Mouse (Mus musculus): ENCODE measurements around the gene Aff3. TPM values are rescaled to one million over a fixed set of nuclear protein-coding genes. Genes with fewer than 3 reads are reported as not detected.

Aff3 gene
- polyA plus RNA-seq, 1 experiment from 2014 or later = 0.67 TPM

DNA sequence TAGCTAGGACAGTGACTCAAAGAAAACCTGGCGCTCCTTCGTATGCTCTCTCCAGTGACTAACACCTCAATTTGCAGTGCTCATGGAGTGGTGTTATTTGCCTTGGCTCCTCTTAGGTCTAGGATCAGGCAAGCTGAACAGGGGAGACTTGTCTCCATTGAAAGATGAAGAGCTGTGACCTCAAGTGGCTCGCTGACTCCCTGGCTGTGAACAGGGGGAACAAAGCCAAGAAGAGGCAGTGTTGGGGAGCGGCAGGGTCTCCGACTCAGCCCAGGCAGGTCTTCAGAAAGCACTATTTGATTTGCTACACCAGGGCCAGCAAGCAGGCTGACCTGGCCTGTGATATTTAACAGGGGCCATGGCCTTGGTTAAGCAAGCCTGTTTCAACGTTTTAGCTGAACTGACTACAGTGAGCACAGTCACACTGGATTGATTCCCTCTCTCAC is 423.5 kb downstream of the Aff3 start:
- no peaks in the 10 kb centered on the region for H3K27me3 ChIP-seq
- H3K36me3 ChIP-seq (replicated peaks) = no peaks in the 10 kb centered on the region
- no peaks in the 10 kb centered on the region for H3K9me3 ChIP-seq (replicated peaks)
- no peak overlapping the region for H3K4me2 ChIP-seq
- no peak overlapping the region for H3K9ac ChIP-seq
- no peak for ATAC-seq (ENCODE audit: insufficient read depth)
- WGBS (ENCODE audit: insufficient replicate concordance) = 66% methylated on average over 6 of the region's 6 CpGs
- no peak overlapping the region for H3K4me3 ChIP-seq (replicated peaks)
- H3K27ac ChIP-seq (replicated peaks) = peak overlapping the region; percentile 39
- H3K4me1 ChIP-seq (replicated peaks) = 0 out of 2 replicates have a peak, but pooled peaks cover 8% of the 10 kb centered on the region

DNA sequence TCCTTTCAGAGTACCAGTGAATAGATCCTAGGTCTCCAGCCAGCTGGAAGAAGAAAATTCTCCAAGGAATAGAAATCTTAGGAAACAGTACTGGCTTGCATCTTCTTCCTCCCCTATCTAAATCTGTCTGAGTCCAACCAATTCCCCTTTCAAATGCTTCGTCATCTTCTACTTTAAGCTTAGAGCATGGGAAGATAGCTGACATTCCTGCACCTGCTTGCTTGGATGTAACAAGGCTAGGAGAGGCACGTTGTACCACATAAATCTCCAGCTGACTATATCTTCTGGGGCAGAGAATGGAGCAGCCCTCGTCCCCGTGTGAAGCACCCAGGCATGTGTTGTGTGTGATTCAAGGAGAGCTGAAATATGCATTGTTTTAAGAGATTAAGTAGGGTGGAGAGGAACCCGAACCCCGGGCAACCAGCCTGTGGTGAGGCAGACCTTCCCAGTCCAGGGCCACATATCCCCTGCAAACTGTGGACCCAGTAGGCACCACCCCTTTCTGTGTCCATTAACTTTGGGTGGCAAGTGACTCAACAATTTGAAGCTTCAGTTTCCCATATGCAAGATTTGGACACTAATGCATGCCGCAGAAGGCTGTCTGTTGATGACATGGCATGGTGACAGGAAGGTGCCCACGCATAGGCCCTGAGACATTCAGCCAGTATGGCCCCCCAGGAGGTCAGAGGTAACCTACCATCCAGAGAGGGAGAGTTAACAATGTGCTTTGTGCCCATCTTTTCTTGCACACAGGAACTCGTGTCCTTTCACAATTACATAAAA is 424.1 kb downstream of the Aff3 start:
- no peak overlapping the region for H3K4me3 ChIP-seq (replicated peaks)
- H3K4me1 ChIP-seq (replicated peaks) = 0 out of 2 replicates have a peak, but pooled peaks cover 8% of the 10 kb centered on the region
- H3K36me3 ChIP-seq (replicated peaks) = no peaks in the 10 kb centered on the region
- no peaks in the 10 kb centered on the region for H3K9me3 ChIP-seq (replicated peaks)
- WGBS (ENCODE audit: insufficient replicate concordance) = 56% methylated on average over 9 of the region's 9 CpGs
- H3K9ac ChIP-seq = no peak overlapping the region
- H3K4me2 ChIP-seq = no peak overlapping the region
- ATAC-seq (ENCODE audit: insufficient read depth) = no peak
- H3K27ac ChIP-seq (replicated peaks) = no peak overlapping the region
- no peaks in the 10 kb centered on the region for H3K27me3 ChIP-seq

DNA sequence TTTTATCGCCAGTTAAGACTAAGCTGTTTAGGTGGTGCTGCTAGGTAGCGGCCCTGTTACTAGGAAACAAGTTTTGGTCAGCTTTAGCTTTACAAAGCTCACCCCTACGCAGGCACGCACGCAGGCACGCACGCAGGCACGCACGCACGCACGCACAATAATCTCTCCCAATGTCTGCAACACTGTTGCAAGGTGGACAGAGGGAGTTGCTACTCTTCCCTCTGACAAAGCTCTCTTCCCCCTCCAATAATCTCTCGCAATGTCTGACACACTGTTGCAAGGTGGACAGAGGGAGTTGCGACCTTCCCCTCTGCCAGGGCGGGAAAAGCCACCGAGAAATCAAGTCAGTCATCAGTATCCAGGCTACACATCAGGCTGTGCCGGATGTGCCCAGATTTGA is 425.2 kb downstream of the Aff3 start:
- Histone ChIP-seq H3K27ac (replicated peaks) (no peak overlapping the region), H3K4me3 (replicated peaks) (no peak overlapping the region), H3K9ac (no peak overlapping the region), H3K36me3 (replicated peaks) (no peaks in the 10 kb centered on the region), H3K27me3 (no peaks in the 10 kb centered on the region), H3K4me2 (no peak overlapping the region), H3K4me1 (replicated peaks) (0 out of 2 replicates have a peak, but pooled peaks cover 8% of the 10 kb centered on the region), H3K9me3 (replicated peaks) (no peaks in the 10 kb centered on the region)
- no peak for ATAC-seq (ENCODE audit: insufficient read depth)
- WGBS (ENCODE audit: insufficient replicate concordance) = 73% methylated on average over 16 of the region's 16 CpGs

- H3K4me1 ChIP-seq (replicated peaks) = 0 out of 2 replicates have a peak, but pooled peaks cover 5% of the 10 kb centered on the region
- no peak overlapping the region for H3K4me2 ChIP-seq
- no peaks in the 10 kb centered on the region for H3K27me3 ChIP-seq
- H3K9me3 ChIP-seq (replicated peaks) = no peaks in the 10 kb centered on the region
- 75% methylated on average over 9 of the region's 9 CpGs for WGBS (ENCODE audit: insufficient replicate concordance)
- no peaks in the 10 kb centered on the region for H3K36me3 ChIP-seq (replicated peaks)
- H3K9ac ChIP-seq = no peak overlapping the region
- ATAC-seq (ENCODE audit: insufficient read depth) = no peak
- no peak overlapping the region for H3K4me3 ChIP-seq (replicated peaks)
- no peak overlapping the region for H3K27ac ChIP-seq (replicated peaks)
Observed at GRCm38 (mm10) chr1:38237831-38238230, 426.9 kb downstream of the Aff3 start.

DNA sequence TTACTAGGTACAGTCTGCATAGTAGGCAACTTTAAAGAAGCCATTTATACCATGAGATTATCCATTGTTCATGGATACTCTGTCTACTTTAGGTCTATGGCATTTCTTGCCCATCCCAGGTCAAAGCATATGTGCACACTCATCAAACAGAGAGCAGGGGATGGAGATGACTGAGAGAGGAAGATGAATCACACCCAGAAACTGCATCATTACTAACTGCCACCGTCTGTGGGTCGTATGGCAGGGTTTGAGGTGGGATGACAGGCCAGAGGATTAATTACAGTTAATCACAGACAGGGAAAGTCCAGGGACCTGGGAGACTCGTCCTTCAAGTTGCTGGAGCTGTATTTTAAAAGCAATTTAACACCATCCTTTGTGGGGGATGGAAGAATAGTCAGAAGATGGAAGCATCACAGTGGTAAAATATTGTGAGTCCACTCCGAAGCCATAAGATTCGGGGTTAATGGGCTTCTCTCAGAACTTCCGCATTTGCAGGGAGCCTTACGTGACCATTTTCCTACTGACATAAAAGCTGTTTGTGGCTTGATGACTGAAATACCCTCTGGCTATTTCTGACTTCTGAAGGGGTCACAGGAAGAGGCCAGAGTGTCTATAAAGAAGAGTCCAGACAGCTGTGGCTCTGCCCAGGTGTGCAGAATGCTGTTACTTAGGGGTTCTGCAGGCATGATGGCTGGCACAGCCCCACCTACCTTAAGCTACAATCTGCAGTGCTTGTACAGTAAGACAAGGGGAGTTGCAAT is 427.5 kb downstream of the Aff3 start:
- Histone ChIP-seq H3K36me3 (replicated peaks) (no peaks in the 10 kb centered on the region), H3K4me1 (replicated peaks) (0 out of 2 replicates have a peak, but pooled peaks cover 5% of the 10 kb centered on the region), H3K27me3 (no peaks in the 10 kb centered on the region), H3K4me2 (no peak overlapping the region), H3K9me3 (replicated peaks) (no peaks in the 10 kb centered on the region), H3K9ac (no peak overlapping the region), H3K27ac (replicated peaks) (no peak overlapping the region), H3K4me3 (replicated peaks) (no peak overlapping the region)
- WGBS (ENCODE audit: insufficient replicate concordance) = 30% methylated on average over 7 of the region's 7 CpGs
- ATAC-seq (ENCODE audit: insufficient read depth) = no peak

- Histone ChIP-seq H3K9me3 (replicated peaks) (no peaks in the 10 kb centered on the region), H3K36me3 (replicated peaks) (no peaks in the 10 kb centered on the region), H3K4me3 (replicated peaks) (no peak overlapping the region), H3K4me1 (replicated peaks) (no peaks in the 10 kb centered on the region), H3K4me2 (no peak overlapping the region), H3K27ac (replicated peaks) (no peak overlapping the region), H3K9ac (no peak overlapping the region), H3K27me3 (no peaks in the 10 kb centered on the region)
- no peak for ATAC-seq (ENCODE audit: insufficient read depth)
- 53% methylated on average over 5 of the region's 5 CpGs for WGBS (ENCODE audit: insufficient replicate concordance)
Observed at GRCm38 (mm10) chr1:38233121-38233520, 431.6 kb downstream of the Aff3 start.

- Histone ChIP-seq H3K27ac (replicated peaks) (no peak overlapping the region), H3K4me1 (replicated peaks) (no peaks in the 10 kb centered on the region), H3K27me3 (no peaks in the 10 kb centered on the region), H3K9me3 (replicated peaks) (no peaks in the 10 kb centered on the region), H3K9ac (no peak overlapping the region), H3K4me3 (replicated peaks) (no peak overlapping the region), H3K4me2 (no peak overlapping the region), H3K36me3 (replicated peaks) (no peaks in the 10 kb centered on the region)
- ATAC-seq (ENCODE audit: insufficient read depth) = no peak
- 72% methylated on average over 8 of the region's 8 CpGs for WGBS (ENCODE audit: insufficient replicate concordance)
Observed at GRCm38 (mm10) chr1:38230041-38230440, 434.7 kb downstream of the Aff3 start.

DNA sequence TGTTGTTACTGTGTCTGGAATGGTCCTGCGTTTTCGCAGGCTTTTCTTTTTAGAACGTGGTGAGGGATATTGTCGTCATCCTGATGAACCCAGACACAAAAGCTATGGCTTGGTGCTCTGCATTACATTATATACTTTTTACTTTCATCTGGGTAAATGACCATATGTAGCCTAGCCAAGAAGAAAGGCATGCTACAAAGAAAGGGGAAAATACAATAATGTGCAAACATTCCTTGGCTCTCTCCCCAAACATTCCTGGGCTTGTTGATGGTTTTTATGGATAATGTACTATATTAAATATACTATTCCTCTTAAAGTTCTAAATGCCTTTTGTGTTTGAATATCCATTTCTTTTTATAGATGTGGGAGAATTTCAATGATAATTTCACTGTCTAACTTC is 435.9 kb downstream of the Aff3 start:
- whole genome bisulfite sequencing (ENCODE audit: insufficient replicate concordance) = 74% methylated on average over 4 of the region's 4 CpGs
- Histone ChIP-seq H3K27me3 (no peaks in the 10 kb centered on the region), H3K27ac (replicated peaks) (no peak overlapping the region), H3K4me2 (no peak overlapping the region), H3K4me1 (replicated peaks) (no peaks in the 10 kb centered on the region), H3K4me3 (replicated peaks) (no peak overlapping the region), H3K36me3 (replicated peaks) (no peaks in the 10 kb centered on the region), H3K9ac (no peak overlapping the region), H3K9me3 (replicated peaks) (no peaks in the 10 kb centered on the region)
- no peak for ATAC-seq (ENCODE audit: insufficient read depth)

- no peaks in the 10 kb centered on the region for H3K4me1 ChIP-seq (replicated peaks)
Observed at GRCm38 (mm10) chr1:38225166-38225565, 439.6 kb downstream of the Aff3 start.

GRCm38 (mm10) chr1:38222160-38222559 is 442.6 kb downstream of the Aff3 start:
- no peaks in the 10 kb centered on the region for H3K36me3 ChIP-seq (replicated peaks)
- no peak overlapping the region for H3K4me2 ChIP-seq
- no peaks in the 10 kb centered on the region for H3K9me3 ChIP-seq (replicated peaks)
- H3K9ac ChIP-seq = no peak overlapping the region
- no peaks in the 10 kb centered on the region for H3K27me3 ChIP-seq
- H3K4me1 ChIP-seq (replicated peaks) = no peaks in the 10 kb centered on the region
- H3K27ac ChIP-seq (replicated peaks) = no peak overlapping the region
- H3K4me3 ChIP-seq (replicated peaks) = no peak overlapping the region
- WGBS (ENCODE audit: insufficient replicate concordance) = 64% methylated on average over 1 of the region's 1 CpGs
- no peak for ATAC-seq (ENCODE audit: insufficient read depth)

More at GRCm38 (mm10) chr1:38225166-38225565, 439.6 kb downstream of the Aff3 start:
- no peaks in the 10 kb centered on the region for H3K9me3 ChIP-seq (replicated peaks)
- ATAC-seq (ENCODE audit: insufficient read depth) = no peak
- no peaks in the 10 kb centered on the region for H3K27me3 ChIP-seq
- H3K4me3 ChIP-seq (replicated peaks) = no peak overlapping the region
- 69% methylated on average over 3 of the region's 3 CpGs for WGBS (ENCODE audit: insufficient replicate concordance)
- no peak overlapping the region for H3K4me2 ChIP-seq
- H3K36me3 ChIP-seq (replicated peaks) = no peaks in the 10 kb centered on the region
- H3K9ac ChIP-seq = no peak overlapping the region
- no peak overlapping the region for H3K27ac ChIP-seq (replicated peaks)

GRCm38 (mm10) chr1:38221431-38221830 is 443.3 kb downstream of the Aff3 start:
- H3K4me1 ChIP-seq (replicated peaks) = no peaks in the 10 kb centered on the region
- H3K4me3 ChIP-seq (replicated peaks) = no peak overlapping the region
- H3K36me3 ChIP-seq (replicated peaks) = no peaks in the 10 kb centered on the region
- 68% methylated on average over 8 of the region's 8 CpGs for WGBS (ENCODE audit: insufficient replicate concordance)
- no peak overlapping the region for H3K27ac ChIP-seq (replicated peaks)
- H3K4me2 ChIP-seq = no peak overlapping the region
- ATAC-seq (ENCODE audit: insufficient read depth) = no peak
- H3K9me3 ChIP-seq (replicated peaks) = no peaks in the 10 kb centered on the region
- H3K27me3 ChIP-seq = no peaks in the 10 kb centered on the region
- H3K9ac ChIP-seq = no peak overlapping the region

Measured in liver, embryonic 15.5 days (tissue).